Mouse (Mus musculus): Measurements from ENCODE around the gene Specc1l. TPM values are rescaled to one million over a fixed set of nuclear protein-coding genes. Genes with fewer than 3 reads are reported as not detected.

The Specc1l gene
- polyA plus RNA-seq, 1 experiment: 17.7 TPM

GRCm38 (mm10) chr10:75191647-75192046, 20.2 kb upstream of the Specc1l start:
- Histone ChIP-seq H3K27me3 (ENCODE audit: control insufficient read depth, insufficient read depth, low read length) (no peaks in the 10 kb centered on the region), H3K4me1 (ENCODE audit: control insufficient read depth, insufficient read depth, insufficient read length) (peaks cover 3% of the 10 kb centered on the region; the same call in 1 of the 2 replicates), H3K27ac (ENCODE audit: insufficient read depth, low read length) (no peak overlapping the region), H3K4me3 (ENCODE audit: extremely low read depth, insufficient read depth, insufficient read length) (no peak overlapping the region), H3K36me3 (ENCODE audit: control insufficient read depth, insufficient read depth, low read length) (no peaks in the 10 kb centered on the region)
- no peak for TF ChIP-seq CTCF (IDR thresholded peaks at IDR 0.05; ENCODE audit: extremely low read depth, insufficient read depth, insufficient read length, insufficient replicate concordance)
- TF ChIP-seq POLR2A (IDR thresholded peaks at IDR 0.05; ENCODE audit: low read depth, low read length): no peak
- WGBS: 71% methylated on average over 7 of the region's 7 CpGs
- DNase-seq (ENCODE audit: low read depth in 1 of 2, low spot score in 2 of 2): no peak

- no peak for TF ChIP-seq CTCF (IDR thresholded peaks at IDR 0.05; ENCODE audit: extremely low read depth, insufficient read depth, insufficient read length, insufficient replicate concordance)
- no peak for TF ChIP-seq POLR2A (IDR thresholded peaks at IDR 0.05; ENCODE audit: low read depth, low read length)
- 94% methylated on average over 1 of the region's 1 CpGs for WGBS
Measured at GRCm38 (mm10) chr10:75197817-75198216, 14.1 kb upstream of the Specc1l start.

GRCm38 (mm10) chr10:75200733-75201132, 11.1 kb upstream of the Specc1l start:
- Histone ChIP-seq H3K27ac (ENCODE audit: insufficient read depth, low read length) (no peak overlapping the region), H3K36me3 (ENCODE audit: control insufficient read depth, insufficient read depth, low read length) (no peaks in the 10 kb centered on the region), H3K27me3 (ENCODE audit: control insufficient read depth, insufficient read depth, low read length) (no peaks in the 10 kb centered on the region), H3K4me3 (ENCODE audit: extremely low read depth, insufficient read depth, insufficient read length) (no peak overlapping the region), H3K4me1 (ENCODE audit: control insufficient read depth, insufficient read depth, insufficient read length) (no peaks in the 10 kb centered on the region)
- no peak for TF ChIP-seq POLR2A (IDR thresholded peaks at IDR 0.05; ENCODE audit: low read depth, low read length)
- no peak for TF ChIP-seq CTCF (IDR thresholded peaks at IDR 0.05; ENCODE audit: extremely low read depth, insufficient read depth, insufficient read length, insufficient replicate concordance)
- no peak for DNase-seq (ENCODE audit: low read depth in 1 of 2, low spot score in 2 of 2)
- 82% methylated on average over 1 of the region's 1 CpGs for WGBS

More at GRCm38 (mm10) chr10:75197817-75198216, 14.1 kb upstream of the Specc1l start:
- Histone ChIP-seq H3K27ac (ENCODE audit: insufficient read depth, low read length) (no peak overlapping the region), H3K4me3 (ENCODE audit: extremely low read depth, insufficient read depth, insufficient read length) (no peak overlapping the region), H3K36me3 (ENCODE audit: control insufficient read depth, insufficient read depth, low read length) (no peaks in the 10 kb centered on the region), H3K27me3 (ENCODE audit: control insufficient read depth, insufficient read depth, low read length) (no peaks in the 10 kb centered on the region), H3K4me1 (ENCODE audit: control insufficient read depth, insufficient read depth, insufficient read length) (no peaks in the 10 kb centered on the region)
- no peak for DNase-seq (ENCODE audit: low read depth in 1 of 2, low spot score in 2 of 2)

GRCm38 (mm10) chr10:75206192-75206591, 5.7 kb upstream of the Specc1l start:
- WGBS: 90% methylated on average over 4 of the region's 4 CpGs
- DNase-seq (ENCODE audit: low read depth in 1 of 2, low spot score in 2 of 2): no peak

GRCm38 (mm10) chr10:75210841-75211240, 1.0 kb upstream of the Specc1l start:
- Histone ChIP-seq H3K36me3 (ENCODE audit: control insufficient read depth, insufficient read depth, low read length) (no peaks in the 10 kb centered on the region), H3K4me1 (ENCODE audit: control insufficient read depth, insufficient read depth, insufficient read length) (peaks cover 5% of the 10 kb centered on the region), H3K4me3 (ENCODE audit: extremely low read depth, insufficient read depth, insufficient read length) (no peak overlapping the region), H3K27ac (ENCODE audit: insufficient read depth, low read length) (no peak overlapping the region), H3K27me3 (ENCODE audit: control insufficient read depth, insufficient read depth, low read length) (no peaks in the 10 kb centered on the region)
- no peak for DNase-seq (ENCODE audit: low read depth in 1 of 2, low spot score in 2 of 2)
- TF ChIP-seq CTCF (IDR thresholded peaks at IDR 0.05; ENCODE audit: extremely low read depth, insufficient read depth, insufficient read length, insufficient replicate concordance) (no peak), POLR2A (IDR thresholded peaks at IDR 0.05; ENCODE audit: low read depth, low read length) (no peak)
- 88% methylated on average over 3 of the region's 3 CpGs for WGBS

More at GRCm38 (mm10) chr10:75206192-75206591, 5.7 kb upstream of the Specc1l start:
- Histone ChIP-seq H3K27ac (ENCODE audit: insufficient read depth, low read length) (no peak overlapping the region), H3K4me3 (ENCODE audit: extremely low read depth, insufficient read depth, insufficient read length) (no peak overlapping the region), H3K27me3 (ENCODE audit: control insufficient read depth, insufficient read depth, low read length) (no peaks in the 10 kb centered on the region), H3K36me3 (ENCODE audit: control insufficient read depth, insufficient read depth, low read length) (no peaks in the 10 kb centered on the region), H3K4me1 (ENCODE audit: control insufficient read depth, insufficient read depth, insufficient read length) (no peaks in the 10 kb centered on the region)
- TF ChIP-seq CTCF (IDR thresholded peaks at IDR 0.05; ENCODE audit: extremely low read depth, insufficient read depth, insufficient read length, insufficient replicate concordance) (no peak), POLR2A (IDR thresholded peaks at IDR 0.05; ENCODE audit: low read depth, low read length) (no peak)

GRCm38 (mm10) chr10:75212981-75213380, 1.1 kb downstream of the Specc1l start:
- Histone ChIP-seq H3K27me3 (ENCODE audit: control insufficient read depth, insufficient read depth, low read length) (no peaks in the 10 kb centered on the region), H3K27ac (ENCODE audit: insufficient read depth, low read length) (no peak overlapping the region), H3K4me3 (ENCODE audit: extremely low read depth, insufficient read depth, insufficient read length) (no peak overlapping the region; the same call in 1 of the 2 replicates), H3K36me3 (ENCODE audit: control insufficient read depth, insufficient read depth, low read length) (no peaks in the 10 kb centered on the region), H3K4me1 (ENCODE audit: control insufficient read depth, insufficient read depth, insufficient read length) (peaks cover 5% of the 10 kb centered on the region)
- TF ChIP-seq POLR2A (IDR thresholded peaks at IDR 0.05; ENCODE audit: low read depth, low read length) (no peak), CTCF (IDR thresholded peaks at IDR 0.05; ENCODE audit: extremely low read depth, insufficient read depth, insufficient read length, insufficient replicate concordance) (no peak)
- no peak for DNase-seq (ENCODE audit: low read depth in 1 of 2, low spot score in 2 of 2)
- 62% methylated on average over 7 of the region's 7 CpGs for WGBS

GRCm38 (mm10) chr10:75220722-75221121, 8.8 kb downstream of the Specc1l start:
- H3K36me3 ChIP-seq (ENCODE audit: control insufficient read depth, insufficient read depth, low read length): no peaks in the 10 kb centered on the region
- WGBS: 90% methylated on average over 3 of the region's 3 CpGs
- TF ChIP-seq CTCF (IDR thresholded peaks at IDR 0.05; ENCODE audit: extremely low read depth, insufficient read depth, insufficient read length, insufficient replicate concordance): no peak
- no peak for TF ChIP-seq POLR2A (IDR thresholded peaks at IDR 0.05; ENCODE audit: low read depth, low read length)
- H3K27me3 ChIP-seq (ENCODE audit: control insufficient read depth, insufficient read depth, low read length): no peaks in the 10 kb centered on the region
- no peak overlapping the region for H3K27ac ChIP-seq (ENCODE audit: insufficient read depth, low read length)
- H3K4me1 ChIP-seq (ENCODE audit: control insufficient read depth, insufficient read depth, insufficient read length): peaks cover 26% of the 10 kb centered on the region
- no peak overlapping the region for H3K4me3 ChIP-seq (ENCODE audit: extremely low read depth, insufficient read depth, insufficient read length)
- DNase-seq (ENCODE audit: low read depth in 1 of 2, low spot score in 2 of 2): no peak

Measured in spleen, adult 2 months (tissue).